Mouse (Mus musculus) neural tube, embryonic 15.5 days (tissue): ENCODE measurements at regions not wholly inside any gene's neighbourhood (a gene's known extent, or its start where the extent isn't known, plus 50 kb on each side); places are given as distances from the start of the nearest gene placed in this dataset.
A peak's percentile ranks its signal among the peaks of the same experiment; 100 is the strongest.

ENCODE experiments used
- ATAC-seq: fragments of 200-750 bp; cut with Nextera tagmentation; 2 replicates; pipeline ENCODE4 v1.8.0; 2017; ENCODE audit warnings: mild to moderate bottlenecking, moderate TSS enrichment, moderate library complexity; ENCODE audit not compliant: low FRiP score
- H3K27ac ChIP-seq: fragments of 300-500 bp; sonication (generic); replicated peaks from 2 replicates; pipeline ENCODE4 v1.5.1; 2015; ENCODE audit warnings: mild to moderate bottlenecking, inconsistent platforms
- H3K27me3 ChIP-seq: fragments of 300-500 bp; sonication (generic); replicated peaks from 2 replicates; pipeline ENCODE4 v1.6.1; 2015; ENCODE audit warnings: inconsistent platforms
- H3K36me3 ChIP-seq: fragments of 300-500 bp; sonication (generic); 2 replicates; pipeline ENCODE4 v1.6.1; 2015; ENCODE audit warnings: inconsistent platforms
- H3K4me1 ChIP-seq: fragments of 300-500 bp; sonication (generic); 2 replicates; pipeline ENCODE4 v1.6.1; 2015; ENCODE audit warnings: inconsistent platforms
- H3K4me2 ChIP-seq: fragments of 300-500 bp; sonication (generic); 2 replicates; pipeline ENCODE4 v1.6.1; 2015; ENCODE audit warnings: inconsistent platforms, mild to moderate bottlenecking, moderate library complexity
- H3K4me3 ChIP-seq: fragments of 300-500 bp; sonication (generic); replicated peaks from 2 replicates; pipeline ENCODE4 v1.5.1; 2015; ENCODE audit warnings: mild to moderate bottlenecking, inconsistent platforms
- H3K9ac ChIP-seq: fragments of 300-500 bp; sonication (generic); replicated peaks from 2 replicates; pipeline ENCODE4 v1.6.1; 2015; ENCODE audit warnings: mild to moderate bottlenecking, inconsistent platforms
- H3K9me3 ChIP-seq: fragments of 300-500 bp; sonication (generic); replicated peaks from 2 replicates; pipeline ENCODE4 v1.6.1; 2016; ENCODE audit warnings: inconsistent platforms
- WGBS: fragments of 180-500 bp; shearing (Covaris S2); methylation state at CpG from one replicate; pipeline ENCODE4 v1.1.7; 2015; ENCODE audit warnings: mixed read lengths; 5-methylcytosine and 5-hydroxymethylcytosine counted together

DNA sequence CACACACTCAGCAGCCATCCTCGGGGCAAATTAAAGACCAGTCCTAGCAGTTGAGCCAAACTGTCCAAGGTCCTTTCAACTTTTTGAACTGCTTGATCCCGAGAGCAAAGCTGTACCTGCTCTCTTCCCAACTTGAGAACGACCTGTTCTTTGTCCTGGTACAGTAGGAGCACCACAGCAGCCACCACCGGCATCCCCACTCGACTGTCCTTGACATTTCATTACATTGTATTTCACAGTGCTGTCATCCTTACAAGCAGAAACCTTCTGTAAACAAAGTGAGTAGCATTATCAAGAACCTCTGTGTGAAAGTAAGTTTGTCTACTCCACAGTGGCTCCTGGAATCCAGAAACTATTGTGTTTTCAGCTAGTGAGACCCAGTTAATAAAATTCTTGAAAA lies 240.2 kb upstream of the Zfp462 start:
- Histone ChIP-seq H3K9ac (no peak overlapping the region), H3K9me3 (no peaks in the 10 kb centered on the region), H3K4me1 (no peaks in the 10 kb centered on the region), H3K4me2 (no peak overlapping the region), H3K27ac (no peak overlapping the region), H3K27me3 (no peaks in the 10 kb centered on the region), H3K4me3 (no peak overlapping the region), H3K36me3 (no peaks in the 10 kb centered on the region)
- 81% methylated on average over 5 of the region's 5 CpGs for WGBS
- no peak for ATAC-seq

DNA sequence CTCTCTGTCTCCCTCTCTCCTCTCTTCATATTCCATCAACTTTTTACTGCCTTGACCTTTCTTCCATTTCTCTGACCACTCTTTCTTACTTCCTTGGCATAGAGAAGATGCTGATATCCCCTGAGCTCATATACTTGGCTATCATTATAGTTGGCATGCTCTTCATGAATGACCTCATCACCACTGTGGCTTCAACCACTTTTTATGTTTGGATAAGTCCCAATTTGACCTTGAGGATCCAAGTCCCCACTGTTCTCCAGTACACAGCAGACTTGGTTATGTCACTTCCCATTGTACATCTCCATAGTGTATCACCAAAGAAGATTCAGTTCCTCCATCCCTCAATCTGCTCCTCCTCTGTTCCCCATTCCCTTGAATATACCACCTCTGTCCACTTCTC lies 235.1 kb upstream of the Zfp462 start:
- no peak overlapping the region for H3K27ac ChIP-seq
- H3K9me3 ChIP-seq = no peaks in the 10 kb centered on the region
- H3K4me3 ChIP-seq = no peak overlapping the region
- no peak for ATAC-seq
- H3K4me1 ChIP-seq = no peaks in the 10 kb centered on the region
- no peaks in the 10 kb centered on the region for H3K36me3 ChIP-seq
- H3K27me3 ChIP-seq = no peaks in the 10 kb centered on the region
- no peak overlapping the region for H3K9ac ChIP-seq
- H3K4me2 ChIP-seq = no peak overlapping the region

DNA sequence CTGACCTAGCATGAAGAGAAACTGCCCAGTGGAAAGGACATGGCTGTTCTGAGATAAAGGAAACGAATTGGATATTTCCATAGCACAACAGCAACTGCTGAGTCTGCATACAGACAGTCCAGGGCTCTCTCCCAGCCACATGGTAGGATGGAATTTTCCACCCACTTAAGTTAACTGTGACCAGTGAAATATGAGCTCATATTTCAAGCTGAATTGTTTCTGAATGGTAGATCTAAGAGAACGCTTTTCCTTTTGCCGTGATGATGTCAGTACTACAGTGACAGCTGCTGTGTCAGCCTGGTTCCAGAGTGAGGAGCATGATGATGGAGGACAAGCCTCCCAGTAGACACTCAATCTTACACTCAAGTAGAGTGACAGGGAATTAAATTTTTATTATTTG lies 231.9 kb upstream of the Zfp462 start:
- no peaks in the 10 kb centered on the region for H3K36me3 ChIP-seq
- WGBS = 71% methylated on average over 3 of the region's 3 CpGs
- H3K4me1 ChIP-seq = no peaks in the 10 kb centered on the region
- H3K9ac ChIP-seq = no peak overlapping the region
- no peak for ATAC-seq
- no peaks in the 10 kb centered on the region for H3K9me3 ChIP-seq
- no peak overlapping the region for H3K27ac ChIP-seq
- H3K4me3 ChIP-seq = no peak overlapping the region
- no peaks in the 10 kb centered on the region for H3K27me3 ChIP-seq
- H3K4me2 ChIP-seq = no peak overlapping the region

DNA sequence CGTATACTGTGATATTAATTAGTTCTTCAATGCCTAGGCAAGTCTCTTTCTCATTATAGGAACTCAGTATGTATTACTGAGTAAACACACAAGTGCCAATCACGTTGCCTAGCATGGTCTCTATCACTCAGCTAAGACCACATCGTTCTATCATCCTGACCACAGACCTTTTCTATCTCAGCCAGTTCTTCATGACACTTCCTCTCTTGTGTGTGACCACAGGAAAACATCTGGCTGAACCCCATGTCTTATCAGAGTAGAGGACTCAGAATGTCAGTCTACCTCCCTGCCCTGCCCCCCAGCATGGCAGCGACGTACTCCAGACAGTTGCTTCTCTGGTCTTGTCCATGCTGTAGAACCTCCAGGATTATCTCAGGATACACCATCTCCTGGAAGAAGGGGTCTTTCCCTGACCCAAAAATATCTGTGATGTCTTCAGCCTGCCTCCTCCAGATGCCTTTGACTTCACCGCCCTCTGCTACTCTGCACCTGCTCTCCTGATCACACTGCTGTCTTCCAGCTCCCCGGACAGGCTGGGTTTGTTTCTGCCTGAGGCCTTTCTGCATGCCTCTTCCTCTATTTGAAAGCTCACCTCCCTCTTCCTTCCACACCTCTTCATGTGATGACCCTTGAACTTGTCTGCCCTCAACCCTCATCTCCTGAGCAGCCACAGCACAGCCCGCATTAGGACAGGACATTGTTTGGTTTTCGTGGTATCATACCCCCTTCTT lies 230.1 kb upstream of the Zfp462 start:
- no peaks in the 10 kb centered on the region for H3K9me3 ChIP-seq
- no peak overlapping the region for H3K9ac ChIP-seq
- H3K27ac ChIP-seq = no peak overlapping the region
- H3K36me3 ChIP-seq = no peaks in the 10 kb centered on the region
- no peak overlapping the region for H3K4me2 ChIP-seq
- H3K4me3 ChIP-seq = no peak overlapping the region
- H3K27me3 ChIP-seq = no peaks in the 10 kb centered on the region
- 85% methylated on average over 9 of the region's 9 CpGs for WGBS
- no peak for ATAC-seq
- H3K4me1 ChIP-seq = no peaks in the 10 kb centered on the region

DNA sequence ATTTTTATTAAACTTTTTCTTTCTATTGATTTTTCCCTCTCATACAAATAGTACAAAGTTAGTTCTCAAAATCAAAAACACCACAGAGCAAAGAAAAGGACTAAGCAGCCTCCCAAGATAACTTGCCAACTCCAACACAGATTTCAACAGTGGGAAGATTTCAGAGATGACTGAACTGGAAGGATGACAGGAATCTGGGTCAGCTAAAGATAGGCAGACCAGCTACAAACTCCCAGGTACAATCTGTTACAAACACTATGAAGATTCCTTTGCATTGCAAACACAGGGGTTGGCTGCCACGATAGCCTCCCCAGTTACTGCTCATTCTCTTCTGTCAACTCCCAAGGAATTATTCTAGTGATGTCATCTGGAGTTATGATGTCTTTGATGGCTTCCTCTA lies 226.8 kb upstream of the Zfp462 start:
- H3K9me3 ChIP-seq = no peaks in the 10 kb centered on the region
- 58% methylated on average over 1 of the region's 1 CpGs for WGBS
- no peaks in the 10 kb centered on the region for H3K27me3 ChIP-seq

DNA sequence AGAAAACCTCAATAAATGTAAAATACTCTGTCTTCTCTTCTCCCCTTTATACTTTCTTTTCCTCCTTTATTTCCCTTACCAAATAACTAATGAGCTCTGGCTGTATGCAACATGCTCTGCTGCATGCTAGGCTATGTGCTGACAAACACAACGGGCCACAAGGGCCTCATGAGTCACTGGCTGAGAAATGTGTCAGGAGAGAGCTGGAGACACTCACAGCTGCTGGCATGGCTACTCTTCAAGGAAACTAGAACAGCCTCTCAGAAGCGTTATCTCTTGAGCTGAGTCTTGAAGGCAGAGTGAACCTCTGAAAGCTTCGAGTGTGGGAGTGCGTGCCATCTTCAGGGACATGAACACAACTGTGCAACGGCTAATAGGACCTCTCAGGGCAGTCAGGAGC lies 205.8 kb upstream of the Zfp462 start:
- no peak overlapping the region for H3K4me3 ChIP-seq
- H3K4me1 ChIP-seq = no peaks in the 10 kb centered on the region
- no peak overlapping the region for H3K27ac ChIP-seq
- H3K4me2 ChIP-seq = no peak overlapping the region
- H3K9me3 ChIP-seq = no peaks in the 10 kb centered on the region
- WGBS = 79% methylated on average over 5 of the region's 5 CpGs
- H3K36me3 ChIP-seq = no peaks in the 10 kb centered on the region
- H3K27me3 ChIP-seq = no peaks in the 10 kb centered on the region
- no peak for ATAC-seq
- H3K9ac ChIP-seq = no peak overlapping the region

More for the DNA sequence above, 226.8 kb upstream of the Zfp462 start:
- Histone ChIP-seq H3K4me3 (no peak overlapping the region), H3K27ac (no peak overlapping the region), H3K36me3 (no peaks in the 10 kb centered on the region), H3K9ac (no peak overlapping the region), H3K4me1 (no peaks in the 10 kb centered on the region), H3K4me2 (no peak overlapping the region)
- ATAC-seq = no peak

DNA sequence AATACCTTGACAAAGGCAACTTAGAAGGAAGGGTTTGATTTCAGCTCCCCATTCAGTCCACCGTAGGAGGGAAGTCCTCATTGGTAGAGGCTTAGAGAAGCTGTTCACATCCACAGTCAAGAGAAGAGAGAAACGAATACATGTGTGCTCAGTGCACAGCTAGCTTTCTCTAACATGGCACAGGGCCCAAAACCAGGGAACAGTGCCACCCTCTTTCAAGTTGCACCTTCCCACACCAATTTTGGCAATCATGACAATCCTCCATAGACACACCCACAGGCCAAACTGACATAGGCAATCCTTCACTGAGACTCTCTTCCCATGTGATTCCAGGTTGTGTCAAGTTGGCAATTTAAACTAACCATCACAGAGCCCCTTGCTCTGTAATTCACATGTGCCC lies 193.4 kb upstream of the Zfp462 start:
- Histone ChIP-seq H3K4me2 (no peak overlapping the region), H3K4me3 (no peak overlapping the region), H3K9ac (no peak overlapping the region), H3K27ac (no peak overlapping the region), H3K4me1 (no peaks in the 10 kb centered on the region), H3K36me3 (no peaks in the 10 kb centered on the region), H3K27me3 (no peaks in the 10 kb centered on the region), H3K9me3 (no peaks in the 10 kb centered on the region)
- 83% methylated on average over 2 of the region's 2 CpGs for WGBS
- ATAC-seq = no peak

DNA sequence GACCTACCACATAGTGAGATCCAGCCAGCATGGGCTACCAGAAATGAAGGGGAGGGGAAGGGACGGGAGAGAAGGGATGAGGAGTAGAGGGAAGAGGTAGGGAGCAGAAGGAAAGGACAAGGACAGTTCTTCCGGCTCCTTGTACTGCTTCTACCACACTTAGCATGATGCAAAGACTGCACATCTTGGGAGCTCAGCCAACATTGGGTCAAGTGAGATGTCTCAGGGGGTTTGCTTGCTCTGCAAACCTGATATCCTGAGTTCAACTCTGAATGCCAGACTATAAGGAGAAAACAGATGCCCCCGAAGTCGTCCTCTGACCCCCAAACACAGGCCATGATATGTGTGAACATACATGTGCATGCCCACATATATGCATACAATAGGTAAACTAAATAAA lies 188.4 kb upstream of the Zfp462 start:
- H3K9ac ChIP-seq = no peak overlapping the region

DNA sequence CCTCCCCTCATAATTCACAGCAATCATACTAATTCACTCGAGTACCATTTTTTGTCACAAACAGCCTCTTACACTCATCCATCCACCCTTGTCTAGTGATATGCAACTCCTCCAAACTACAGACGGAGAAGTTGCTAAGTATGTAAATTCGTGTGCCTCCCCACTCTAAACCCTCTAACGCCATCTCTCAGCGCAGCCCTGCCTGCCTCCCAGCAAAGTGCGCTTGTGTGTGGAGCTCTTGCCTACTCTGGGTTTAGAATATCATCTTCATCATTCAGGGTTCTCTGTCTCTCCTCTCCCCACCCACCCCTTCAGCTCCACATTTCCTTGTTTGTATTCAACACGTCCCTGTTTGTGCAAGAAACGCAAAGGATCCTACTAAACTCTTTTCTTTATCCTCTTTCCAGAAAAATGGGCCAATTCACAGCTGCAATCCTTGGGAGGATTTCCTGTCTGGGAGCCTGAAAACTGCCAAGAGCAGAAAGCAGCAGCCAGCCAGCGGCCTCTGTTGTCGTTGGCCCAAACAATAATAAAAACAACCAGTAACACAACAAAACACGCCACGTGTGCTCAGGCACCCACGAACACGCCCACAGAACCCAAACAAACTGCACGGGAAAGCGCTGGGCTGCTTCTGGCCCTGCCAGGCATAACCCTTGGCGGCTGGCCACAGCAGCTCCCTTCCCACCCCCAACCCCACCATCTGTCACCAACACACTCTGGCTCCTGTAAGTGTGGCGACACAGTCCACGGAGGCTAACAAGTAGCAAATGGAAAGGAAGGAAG lies 186.9 kb upstream of the Zfp462 start:
- Histone ChIP-seq H3K36me3 (no peaks in the 10 kb centered on the region), H3K9me3 (no peaks in the 10 kb centered on the region), H3K4me1 (peaks cover 10% of the 10 kb centered on the region), H3K4me2 (peak overlapping the region; percentile 52), H3K9ac (no peak overlapping the region), H3K4me3 (peak overlapping the region; percentile 25), H3K27me3 (no peaks in the 10 kb centered on the region), H3K27ac (peak overlapping the region; percentile 59)
- peak; percentile 73 for ATAC-seq
- WGBS = 37% methylated on average over 19 of the region's 19 CpGs

More for the DNA sequence above, 188.4 kb upstream of the Zfp462 start:
- Histone ChIP-seq H3K4me3 (no peak overlapping the region), H3K27me3 (no peaks in the 10 kb centered on the region), H3K36me3 (no peaks in the 10 kb centered on the region), H3K4me2 (no peak overlapping the region), H3K27ac (no peak overlapping the region), H3K4me1 (peaks cover 10% of the 10 kb centered on the region), H3K9me3 (no peaks in the 10 kb centered on the region)
- no peak for ATAC-seq
- 90% methylated on average over 4 of the region's 4 CpGs for WGBS

DNA sequence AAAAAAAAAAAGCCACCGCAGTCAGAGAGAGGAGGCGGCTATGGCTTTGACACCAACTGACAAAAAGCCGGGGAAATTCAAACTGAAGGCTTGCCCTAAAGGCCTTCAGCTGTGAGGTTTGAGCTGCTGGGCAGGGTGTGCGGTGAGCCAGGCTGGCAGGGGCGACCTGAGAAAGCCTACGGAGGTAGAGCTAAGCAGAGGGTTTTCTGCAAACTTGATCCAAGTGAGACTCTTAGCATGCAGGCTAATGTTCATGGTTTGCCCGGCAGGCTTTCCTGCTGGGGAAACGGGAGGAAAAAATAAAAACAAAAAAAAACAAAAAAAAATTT lies 186.4 kb upstream of the Zfp462 start:
- H3K27ac ChIP-seq = peak overlapping the region; percentile 58
- H3K4me2 ChIP-seq = peak overlapping the region; percentile 52
- no peaks in the 10 kb centered on the region for H3K36me3 ChIP-seq
- 38% methylated on average over 8 of the region's 8 CpGs for WGBS
- H3K9ac ChIP-seq = no peak overlapping the region
- H3K4me1 ChIP-seq = peaks cover 10% of the 10 kb centered on the region
- H3K4me3 ChIP-seq = peak overlapping the region; percentile 25
- no peaks in the 10 kb centered on the region for H3K27me3 ChIP-seq
- H3K9me3 ChIP-seq = no peaks in the 10 kb centered on the region
- no peak for ATAC-seq

DNA sequence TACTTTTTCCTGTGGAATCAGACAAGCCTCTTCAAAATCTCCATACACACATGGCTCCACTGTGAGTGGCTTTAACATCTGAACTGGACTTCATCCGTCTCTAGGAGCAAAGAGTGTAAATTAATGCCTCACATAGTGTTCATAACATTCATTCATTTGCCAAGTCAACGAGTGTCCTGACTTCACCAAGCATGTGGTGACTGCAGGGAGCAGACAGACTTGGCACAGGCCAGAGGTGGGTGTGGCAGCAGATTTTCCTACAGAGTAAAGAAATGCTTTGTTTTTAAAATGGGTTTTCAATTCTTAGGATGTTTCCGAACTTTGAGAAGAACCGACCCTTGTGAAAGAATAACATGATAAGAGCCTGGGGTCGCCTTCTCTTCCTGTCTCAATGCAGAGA lies 183.6 kb upstream of the Zfp462 start:
- Histone ChIP-seq H3K4me3 (no peak overlapping the region), H3K27me3 (no peaks in the 10 kb centered on the region), H3K36me3 (no peaks in the 10 kb centered on the region), H3K27ac (no peak overlapping the region), H3K4me1 (peaks cover 13% of the 10 kb centered on the region), H3K9ac (no peak overlapping the region), H3K9me3 (no peaks in the 10 kb centered on the region), H3K4me2 (no peak overlapping the region)
- 69% methylated on average over 5 of the region's 5 CpGs for WGBS
- no peak for ATAC-seq

DNA sequence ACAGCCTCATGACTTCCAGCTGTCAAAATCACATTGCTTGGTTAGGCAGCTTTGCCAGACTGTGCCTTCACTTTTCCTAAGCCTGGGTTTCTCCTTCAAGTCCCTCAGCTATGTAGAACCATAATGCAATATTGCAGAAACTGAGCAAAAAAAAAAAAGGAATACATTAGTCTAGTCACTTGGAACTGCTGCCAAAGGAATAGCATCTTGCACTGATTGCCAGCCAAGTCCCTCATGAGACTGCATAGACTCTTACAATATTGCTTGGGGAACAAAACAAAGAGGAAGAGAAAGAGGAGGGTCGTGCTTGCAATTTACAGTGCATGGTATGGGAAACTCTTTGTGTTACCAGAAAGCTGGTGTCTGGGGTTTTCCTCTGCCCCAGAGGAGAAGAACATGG lies 179.8 kb upstream of the Zfp462 start:
- peaks cover 3% of the 10 kb centered on the region; the same call in 1 of the 2 replicates for H3K4me1 ChIP-seq
- H3K36me3 ChIP-seq = no peaks in the 10 kb centered on the region
- no peak overlapping the region for H3K4me2 ChIP-seq
- H3K4me3 ChIP-seq = no peak overlapping the region
- ATAC-seq = no peak
- WGBS = 44% methylated on average over 1 of the region's 1 CpGs
- no peak overlapping the region for H3K9ac ChIP-seq
- no peaks in the 10 kb centered on the region for H3K9me3 ChIP-seq
- H3K27ac ChIP-seq = no peak overlapping the region
- H3K27me3 ChIP-seq = no peaks in the 10 kb centered on the region
